Mouse (Mus musculus) heart, adult 2 months (tissue): ENCODE measurements around the gene Mllt3.

Source experiments
- CTCF ChIP-seq: fragments of 200-600 bp; IDR thresholded peaks from 2 replicates; pipeline ENCODE4 v1.8.1; 2022; ENCODE audit warnings: antibody characterized with exemption, mild to moderate bottlenecking, moderate library complexity
- EP300 ChIP-seq: fragments of 200-500 bp; IDR thresholded peaks from 2 replicates; pipeline ENCODE4 v1.6.1; 2011; ENCODE audit warnings: low read depth, low read length, control low read depth; ENCODE audit not compliant: insufficient read depth

GRCm38 (mm10) chr4:88081885-88082284, 48.7 kb upstream of the Mllt3 start:
- TF ChIP-seq CTCF: no peak
- TF ChIP-seq EP300: no peak
